Mouse (Mus musculus) adrenal gland, adult (tissue): ENCODE data around the gene Nos1ap.

Source experiments
- DNase-seq, 2 experiments: peaks; one replicate each; pipeline ENCODE4 v3.0.0; 2022 to 2023; ENCODE audit warnings: low spot score in 1 of 2; ENCODE audit not compliant: inconsistent age in 2 of 2

Nos1ap gene

DNA sequence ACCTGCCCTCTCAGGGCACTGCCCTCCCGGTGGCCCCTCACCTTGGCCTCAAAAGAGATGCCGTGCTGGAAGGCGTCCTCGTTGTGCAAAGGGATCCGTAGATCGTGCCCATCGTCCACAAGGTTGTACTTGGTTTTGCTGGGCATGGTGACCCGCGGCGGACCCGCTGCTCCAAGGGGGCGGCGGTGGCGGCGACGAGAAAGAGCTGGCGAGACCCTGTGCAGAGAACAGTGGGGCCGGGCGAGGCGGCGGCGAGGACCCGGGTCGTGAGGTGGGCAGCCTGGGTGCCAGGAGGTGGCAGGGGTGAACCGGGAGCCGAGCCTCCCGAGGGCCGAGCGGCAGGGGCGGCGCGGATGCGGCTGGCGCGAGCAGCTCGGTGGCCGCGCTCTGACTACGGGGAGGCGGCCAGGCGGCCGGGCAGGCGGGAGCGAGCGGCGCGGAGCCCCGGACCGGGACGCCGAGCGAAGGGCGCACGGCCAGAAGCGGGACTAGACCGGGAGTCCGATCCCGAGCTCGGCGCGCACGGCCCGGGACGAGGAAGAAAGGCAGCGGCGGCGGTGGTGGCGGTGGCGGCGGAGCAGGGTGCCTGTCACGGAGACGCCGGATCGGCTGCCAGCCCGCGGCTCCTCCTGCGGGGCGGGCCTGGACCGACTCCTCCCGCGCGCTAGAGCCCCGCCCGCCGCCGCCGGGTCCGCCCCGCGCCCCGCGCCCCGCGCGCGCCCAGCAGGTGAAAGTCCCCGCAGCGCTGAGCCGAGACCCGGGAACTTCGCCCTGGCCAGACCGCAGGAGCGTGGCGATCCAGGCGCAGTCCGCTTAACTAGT lies at the start of gene Nos1ap:
Nos1ap (minus strand) TSS at position 643 of the 822 bp plus-strand sequence.
- DNase-seq = peak; percentile 90 to 96

DNA sequence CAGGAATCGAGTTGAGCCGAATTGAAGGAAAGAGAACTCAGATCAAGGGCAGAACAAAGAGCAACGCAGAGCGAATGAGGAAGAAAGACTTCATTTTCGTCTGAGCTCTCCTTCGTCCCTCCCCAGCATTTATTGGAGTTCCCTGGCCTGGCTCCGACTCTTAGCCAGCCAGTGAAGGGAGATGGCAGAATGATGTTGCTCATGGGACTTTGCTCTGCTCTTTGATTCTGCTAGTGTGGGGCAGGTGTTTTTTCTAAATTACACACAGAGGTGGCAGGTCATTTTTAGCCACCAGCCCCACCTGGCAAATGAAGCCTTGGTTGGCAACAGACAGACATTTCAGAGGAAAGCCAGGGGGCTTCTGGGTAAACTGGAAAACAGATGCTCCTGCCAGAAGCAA lies 49.3 kb upstream of the Nos1ap start:
- no peak for DNase-seq

DNA sequence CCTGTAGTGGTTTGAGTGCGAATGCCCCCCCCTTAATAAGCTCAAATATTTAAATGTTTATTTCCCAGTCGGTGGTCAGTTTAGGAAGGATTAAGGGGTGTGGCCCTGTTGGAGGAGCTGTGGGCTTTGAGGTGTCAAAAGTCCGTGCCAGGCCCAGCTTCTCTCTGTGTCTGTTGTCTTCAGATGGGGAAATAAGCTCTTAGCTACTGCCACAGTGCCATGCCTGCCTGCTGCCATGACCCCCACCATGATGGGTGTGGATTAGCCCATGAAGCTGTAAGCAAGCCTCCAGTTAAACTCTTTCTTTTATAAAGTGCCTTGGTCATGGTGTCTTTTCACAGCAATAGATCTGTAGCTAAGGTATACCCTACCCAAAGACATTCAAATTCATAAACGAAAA lies 43.2 kb upstream of the Nos1ap start:
- no peak for DNase-seq

DNA sequence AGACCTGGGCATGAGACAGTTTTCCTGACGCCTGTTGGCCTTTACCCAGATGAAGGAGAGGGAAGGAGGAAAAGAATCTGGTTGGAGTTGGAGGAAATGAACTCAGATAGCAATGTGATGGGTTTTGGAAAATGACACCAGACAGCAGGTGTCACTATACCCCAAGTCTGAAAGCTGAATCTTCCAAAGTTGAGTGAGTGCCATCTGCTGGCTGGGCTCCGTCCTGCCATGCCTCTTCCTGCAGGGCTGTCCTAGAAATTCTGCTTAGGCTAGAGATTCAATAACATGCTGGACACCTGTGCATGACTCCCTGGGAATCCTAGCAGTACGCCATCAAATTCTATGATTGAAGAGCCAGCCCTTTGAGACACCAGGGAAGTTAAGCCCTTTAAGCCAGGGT lies 42.7 kb upstream of the Nos1ap start:
- DNase-seq = peak; percentile 79 to 93

DNA sequence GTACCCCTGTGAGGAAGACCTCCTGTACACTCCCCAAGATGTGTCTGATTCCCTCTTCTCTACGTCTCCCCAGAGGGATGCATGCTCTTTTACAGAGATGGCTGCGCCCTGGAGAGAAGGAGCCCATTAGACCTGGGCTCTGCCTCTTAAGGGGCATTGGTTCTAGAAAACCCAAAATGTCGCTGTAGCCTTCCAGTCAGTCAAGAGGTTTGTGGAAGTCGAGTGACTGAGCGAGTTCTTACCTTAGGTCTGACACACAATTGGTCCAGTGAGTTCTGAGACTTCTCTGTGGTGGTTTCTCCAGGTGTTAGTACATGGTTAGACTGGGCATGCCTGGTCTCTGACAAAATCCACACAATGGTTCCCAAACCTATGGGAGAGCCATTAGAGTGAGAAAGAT lies 41.9 kb upstream of the Nos1ap start:
- no peak for DNase-seq

DNA sequence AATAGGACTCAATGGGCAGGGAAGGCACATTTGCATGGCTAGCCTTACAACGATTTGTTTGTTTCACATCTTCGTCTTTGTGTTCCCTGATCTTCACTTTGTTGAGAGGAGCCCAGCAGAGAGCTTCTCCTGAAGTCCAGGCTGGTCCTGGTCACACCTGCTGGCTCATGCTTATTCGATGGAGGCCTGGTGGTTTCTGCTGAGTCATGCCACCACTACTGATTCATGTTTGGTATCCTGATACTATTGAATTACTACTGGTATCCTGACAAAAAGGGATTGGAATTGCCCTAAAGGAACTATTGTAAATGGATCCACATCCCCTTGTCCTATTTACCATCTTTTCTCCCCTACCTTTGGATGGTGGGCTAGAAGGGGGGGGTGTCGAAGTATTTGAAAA lies 40.8 kb upstream of the Nos1ap start:
- no peak for DNase-seq

DNA sequence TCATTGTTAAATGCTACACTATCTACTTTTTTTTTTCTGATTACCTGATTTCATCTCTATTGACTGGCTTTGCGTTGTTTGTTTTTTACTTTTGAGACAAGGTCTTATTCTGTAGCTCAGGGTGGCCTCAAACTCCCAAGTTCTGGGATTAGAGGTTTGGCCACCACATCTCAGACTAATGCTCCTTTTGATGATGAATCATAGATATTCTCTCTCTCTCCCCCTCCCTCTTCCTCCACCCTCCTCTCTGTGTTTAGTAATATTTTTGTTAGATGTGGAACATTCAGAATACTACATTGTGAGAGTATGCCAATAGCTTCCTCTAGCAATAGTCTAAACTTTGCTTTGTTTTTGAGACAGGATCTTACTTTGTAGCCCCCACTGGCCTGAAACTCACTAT lies 33.8 kb upstream of the Nos1ap start:
- no peak for DNase-seq

DNA sequence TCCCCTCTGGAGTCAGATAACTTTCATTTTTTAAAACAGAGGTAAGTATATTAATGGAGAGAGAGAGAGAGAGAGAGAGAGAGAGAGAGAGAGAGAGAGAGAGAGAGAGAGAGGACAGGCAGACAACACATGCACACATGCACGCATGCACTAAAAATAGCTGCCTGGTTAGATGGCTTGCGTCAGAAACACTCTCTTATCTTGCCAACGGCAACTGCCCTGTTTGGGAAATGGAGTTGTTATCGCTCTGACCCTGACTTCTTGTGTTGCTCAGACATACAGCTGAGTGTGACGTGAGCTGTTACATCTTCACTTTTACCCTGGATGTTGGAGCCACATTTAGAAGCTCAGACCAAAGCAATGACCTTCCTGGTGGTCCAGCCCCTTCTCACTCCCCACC lies 33.3 kb upstream of the Nos1ap start:
- peak; percentile 56 to 78 for DNase-seq

DNA sequence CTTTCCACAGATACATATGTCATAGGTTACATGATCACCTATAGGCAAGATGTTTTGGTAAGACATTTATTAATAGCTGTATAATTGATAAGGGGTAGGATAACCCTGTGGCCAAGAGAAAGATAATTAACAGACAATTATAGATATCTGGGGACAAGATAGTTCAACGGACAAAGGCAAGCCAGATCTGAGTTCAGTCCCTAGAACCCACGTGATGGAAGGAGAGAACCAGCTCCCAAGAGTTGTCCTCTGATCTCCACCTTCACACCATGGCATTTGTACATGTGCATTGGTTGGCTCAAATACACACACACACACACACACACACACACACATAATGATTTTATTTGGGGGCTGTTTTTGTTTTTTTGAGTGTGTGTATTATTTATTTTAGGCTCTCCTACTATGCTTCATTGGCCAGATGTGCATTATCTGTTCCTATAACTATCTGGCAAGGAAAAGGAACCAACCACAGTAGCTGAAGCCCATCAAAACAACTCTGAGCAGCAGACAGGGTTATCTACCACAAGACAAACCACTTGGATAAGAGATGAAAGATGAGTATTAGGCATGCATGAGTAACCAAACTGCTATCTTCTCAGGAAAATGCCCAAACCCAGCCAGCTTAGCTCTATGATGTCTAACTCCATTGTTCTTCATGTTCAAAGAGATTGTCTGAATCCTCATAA lies 30.2 kb upstream of the Nos1ap start:
- DNase-seq = no peak

DNA sequence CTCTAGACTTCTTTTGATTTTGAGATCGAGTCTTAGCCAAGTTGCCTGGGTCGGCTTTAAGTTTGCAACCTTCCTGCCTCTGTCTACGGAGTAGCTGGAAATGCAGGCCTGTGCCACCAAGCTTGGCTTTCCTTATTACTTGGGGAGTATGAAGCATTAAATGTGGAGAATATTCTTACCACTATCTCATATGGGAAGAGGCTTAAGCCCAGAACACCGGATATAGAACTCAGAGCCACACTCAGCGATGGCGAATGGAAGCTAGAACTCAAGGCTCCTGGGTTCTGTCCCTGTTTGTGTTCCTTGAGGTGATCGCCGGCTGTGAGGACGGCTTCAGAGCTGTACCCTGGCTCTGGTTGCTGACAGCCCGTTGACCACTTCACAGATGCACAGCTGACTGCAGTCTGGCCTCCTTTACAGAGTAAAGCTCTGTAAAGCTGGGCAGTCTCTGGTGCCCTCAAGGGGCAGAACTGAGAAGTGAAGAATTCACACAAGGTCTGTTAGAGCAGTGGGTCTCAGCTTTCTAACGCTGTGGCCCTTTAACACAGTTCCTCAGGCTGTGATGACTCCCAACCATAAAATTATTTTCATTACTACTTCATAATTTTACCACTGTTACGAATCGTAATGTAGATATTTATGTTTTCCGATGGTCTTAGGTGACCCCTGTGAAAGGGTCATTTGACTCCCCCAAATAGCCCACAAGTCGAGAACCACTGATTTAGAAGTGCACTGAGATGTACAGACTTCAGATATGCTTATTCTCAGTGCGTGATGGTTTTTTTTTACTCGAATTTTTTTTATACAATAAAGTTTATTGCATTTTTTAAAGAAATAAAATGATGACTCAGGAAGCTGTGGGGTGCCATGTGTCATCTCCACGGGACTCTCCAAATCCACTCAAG lies 23.6 kb upstream of the Nos1ap start:
- DNase-seq = peak; percentile 69 to 90

DNA sequence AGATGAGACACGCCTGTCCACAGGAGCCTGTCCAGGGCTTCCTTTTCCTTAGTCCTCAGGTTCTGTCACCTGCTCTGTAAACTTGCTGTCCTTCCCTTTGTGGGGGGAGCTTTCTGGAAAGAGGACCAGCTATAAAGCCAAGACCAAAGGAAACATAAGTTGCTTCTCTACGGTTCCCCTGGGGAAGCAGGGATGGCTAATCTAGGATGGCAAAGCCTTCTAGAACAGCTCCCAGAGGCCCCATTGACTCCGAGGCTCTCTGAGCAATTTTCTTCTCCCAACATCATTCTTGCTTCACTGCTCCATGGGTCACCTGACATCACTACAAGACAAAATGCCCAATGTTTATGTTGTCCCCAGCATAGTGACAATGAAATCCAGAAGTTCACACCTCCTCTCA lies 22.0 kb upstream of the Nos1ap start:
- no peak for DNase-seq

DNA sequence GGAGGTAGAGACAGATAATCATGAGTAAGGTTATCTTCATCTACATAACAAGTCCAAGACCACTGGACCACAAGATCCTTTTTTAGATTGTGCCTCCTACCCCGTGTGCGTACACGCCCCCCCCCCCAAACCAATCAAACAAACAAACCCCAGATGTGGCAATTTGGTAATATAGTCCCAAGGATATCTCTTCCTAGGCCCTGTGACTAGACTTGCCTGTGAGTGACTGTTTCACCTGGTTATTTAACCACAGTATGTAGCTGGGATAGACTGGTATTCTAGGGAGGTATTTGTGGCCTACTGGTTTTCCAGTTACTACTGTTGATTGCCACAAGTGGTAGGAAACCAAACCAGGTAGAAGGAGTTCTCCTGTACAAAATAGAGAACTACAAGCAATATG lies 21.0 kb upstream of the Nos1ap start:
- DNase-seq = no peak

DNA sequence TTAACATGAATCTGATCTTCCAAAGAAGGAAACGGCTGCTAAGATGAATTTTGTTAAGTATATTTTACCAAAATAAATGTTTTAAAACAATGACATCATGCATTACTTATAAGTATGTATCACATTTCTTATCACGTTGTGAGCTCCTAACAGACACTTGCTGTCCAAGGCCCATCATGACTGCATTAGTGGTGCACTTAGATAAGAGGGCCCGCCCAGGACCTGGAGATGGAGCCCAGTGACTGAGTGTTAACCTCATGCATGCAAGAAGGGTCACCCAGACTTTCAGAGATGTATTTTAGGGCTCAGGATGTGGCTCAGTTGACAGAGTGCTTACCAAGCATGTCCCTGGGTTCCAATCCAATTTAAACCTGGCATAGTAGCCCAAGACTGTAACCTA lies 20.6 kb upstream of the Nos1ap start:
- no peak for DNase-seq

DNA sequence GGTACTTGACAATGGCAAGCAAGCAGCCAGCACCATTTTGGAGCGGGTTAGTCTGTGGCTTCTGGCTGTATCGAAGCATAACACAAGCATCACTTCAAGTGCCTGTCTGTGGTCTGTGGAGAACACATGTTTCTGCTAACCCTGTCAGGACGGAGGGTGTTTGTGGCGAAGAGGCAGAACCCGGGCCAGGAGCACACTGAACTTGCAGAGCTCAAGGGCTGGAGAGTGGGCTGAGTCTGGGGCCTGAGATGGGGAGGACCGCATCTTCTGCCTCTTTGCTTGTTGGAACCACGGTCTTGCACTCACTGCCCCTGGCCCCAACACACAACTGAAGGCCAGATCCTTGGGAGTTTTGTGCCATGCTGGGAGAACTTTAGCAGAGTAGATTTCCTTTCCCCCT lies 20.2 kb upstream of the Nos1ap start:
- DNase-seq = no peak

DNA sequence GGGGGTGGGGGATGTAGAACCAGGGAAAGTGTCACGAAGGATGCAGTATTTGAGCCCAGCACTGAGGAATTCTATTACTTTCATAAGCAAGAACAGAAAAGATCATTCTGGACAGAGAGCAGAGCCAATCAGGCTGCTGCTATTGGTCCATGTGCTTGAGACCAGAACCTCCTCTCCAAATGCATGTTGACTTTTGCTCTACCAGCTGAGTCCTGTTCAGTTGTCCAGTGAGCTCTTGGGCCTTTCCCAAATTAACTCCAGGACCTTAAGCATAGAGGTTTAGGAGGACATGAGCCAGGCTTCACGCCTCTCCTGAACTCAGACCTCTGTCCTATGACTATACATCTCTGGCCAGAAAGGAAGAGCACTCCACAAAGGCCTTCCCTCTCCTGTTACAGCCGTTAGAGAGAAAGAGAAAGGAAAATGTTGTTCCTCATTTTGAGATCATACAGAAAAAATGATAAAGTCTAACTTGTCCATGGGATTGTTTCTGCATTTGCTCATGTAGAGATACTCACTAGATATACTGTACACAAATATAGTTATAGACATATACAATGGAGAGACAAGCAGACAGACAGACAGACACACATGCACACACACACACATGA lies 18.9 kb upstream of the Nos1ap start:
- no peak for DNase-seq

DNA sequence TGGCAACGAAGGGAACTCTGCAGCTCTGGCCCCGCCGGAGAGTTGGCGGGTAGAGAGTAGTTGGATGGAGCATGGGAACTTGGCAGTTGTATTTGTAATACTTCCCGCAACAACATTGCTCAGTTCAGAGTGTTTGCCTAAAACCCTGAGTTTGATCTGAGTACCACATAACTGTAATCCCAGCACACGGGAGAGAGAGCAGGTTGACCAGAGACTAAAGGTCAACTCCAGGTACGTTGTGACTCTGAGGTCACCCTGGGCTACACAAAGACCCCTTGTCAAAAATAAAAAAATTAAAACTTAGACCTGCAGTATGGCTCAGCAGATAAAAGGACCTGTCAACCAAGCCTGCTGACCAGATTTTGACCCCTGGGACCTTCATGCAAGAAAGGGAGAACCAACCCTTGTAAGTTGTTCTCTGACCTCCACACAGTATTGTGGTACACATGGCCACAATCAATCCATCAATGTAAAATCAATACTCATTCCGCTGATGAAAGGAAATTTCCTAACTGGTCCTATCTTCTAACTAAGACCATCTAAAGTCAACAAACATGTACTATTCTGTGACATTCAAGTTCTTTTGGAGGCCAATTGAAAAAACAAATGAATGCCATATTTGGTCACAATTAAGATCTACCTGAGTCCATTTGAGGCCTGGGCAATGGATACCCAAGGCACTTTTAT lies 17.7 kb upstream of the Nos1ap start:
- DNase-seq = no peak

DNA sequence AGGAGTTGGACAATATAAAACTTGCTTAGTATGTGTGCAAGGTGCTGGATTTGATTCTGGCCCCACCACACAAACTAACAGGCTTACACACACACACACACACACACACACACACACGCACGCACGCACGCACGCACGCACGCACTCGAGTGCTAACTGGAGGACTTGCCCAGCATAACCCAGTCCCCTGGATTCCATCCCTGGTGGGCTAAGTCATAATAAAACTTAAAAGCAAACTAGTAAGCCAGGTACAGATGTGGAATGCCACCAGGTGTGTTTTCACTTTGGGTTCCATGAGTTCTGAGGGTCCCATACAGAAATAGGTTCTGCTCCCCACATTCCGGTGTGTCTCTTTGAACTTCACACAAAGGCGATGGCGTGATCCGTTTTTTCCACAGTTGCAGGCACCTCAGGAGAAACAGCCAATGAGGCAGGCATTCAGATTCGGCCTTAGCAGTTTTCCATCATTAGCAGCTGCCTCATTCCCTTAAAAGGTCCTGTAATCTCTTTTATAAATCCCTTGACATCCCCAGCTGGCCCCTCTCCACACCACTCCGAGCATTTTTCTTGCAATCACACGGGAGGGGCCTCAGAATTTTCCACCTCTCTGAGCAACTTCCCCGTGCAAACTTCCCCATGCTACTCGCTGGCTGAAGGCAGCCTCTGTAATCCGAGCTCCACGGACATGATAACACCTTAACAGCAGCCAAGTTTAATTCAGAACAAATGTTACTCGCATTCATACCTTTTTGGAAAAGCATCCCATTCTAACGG lies 15.8 kb upstream of the Nos1ap start:
- no peak for DNase-seq

DNA sequence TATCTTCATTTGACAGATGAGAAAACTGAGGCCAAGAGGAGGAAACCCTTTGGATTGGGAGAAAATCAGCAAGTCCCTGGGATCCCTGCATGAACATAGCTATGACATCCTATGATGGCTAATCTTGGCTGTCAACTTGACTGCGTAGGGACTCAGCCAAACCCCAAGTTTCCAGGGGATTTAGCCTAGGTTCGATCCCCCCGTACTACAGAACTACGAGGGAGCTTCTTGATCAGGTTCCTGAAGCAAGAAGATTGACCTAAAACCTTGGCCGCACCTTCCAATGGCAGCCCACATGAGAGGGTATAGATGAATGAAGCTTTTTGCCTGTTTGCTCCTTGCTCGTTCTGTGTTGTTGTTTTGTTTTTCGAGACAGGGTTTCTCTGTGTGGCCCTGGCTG lies 4.9 kb upstream of the Nos1ap start:
- DNase-seq = no peak

DNA sequence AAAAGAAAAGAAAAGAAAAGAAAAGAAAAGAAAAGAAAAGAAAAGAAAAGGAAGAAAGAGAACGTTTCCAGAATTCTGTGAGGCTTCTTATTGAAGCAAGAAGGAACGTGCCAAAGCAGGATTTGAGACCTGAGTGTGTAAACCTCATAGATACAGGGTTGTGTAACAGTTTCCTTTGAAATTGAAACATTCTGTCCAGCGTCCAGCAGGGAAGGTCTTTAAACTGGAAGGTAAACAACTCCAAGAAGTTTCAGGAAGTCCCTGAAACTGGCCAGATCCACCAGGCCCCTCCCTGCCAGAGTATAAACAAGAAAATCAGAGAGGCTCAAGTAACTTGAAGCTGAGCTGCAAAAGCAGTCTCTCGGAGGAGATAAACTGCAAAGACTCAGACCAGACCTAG lies 870 bp upstream of the Nos1ap start:
- DNase-seq = peak in 1 of 2 experiments; percentile 27

DNA sequence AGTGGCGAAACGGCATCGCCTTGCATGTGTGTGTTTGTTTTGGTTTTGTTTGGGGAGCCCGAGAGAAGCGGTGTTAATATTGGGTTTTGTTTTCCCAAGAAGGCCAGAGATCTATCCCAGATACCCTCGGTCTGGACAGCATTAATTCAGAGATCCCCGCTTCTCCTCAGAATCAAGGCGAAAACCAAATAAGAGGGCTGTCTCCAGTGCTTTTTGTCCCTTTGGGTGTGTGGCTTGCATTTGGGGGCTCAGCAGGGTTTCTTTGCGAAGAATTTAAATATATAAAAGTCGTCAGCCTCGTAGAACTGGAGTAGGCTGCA lies 340 bp upstream of the Nos1ap start:
- no peak for DNase-seq
